Mouse (Mus musculus) retina, embryonic 14.5 days (tissue): ENCODE results near the gene Notum.
A peak's percentile ranks its signal among the peaks of the same experiment; 100 is the strongest.

ENCODE experiments used
- DNase-seq: peaks from one replicate; pipeline ENCODE4 v3.0.0-alpha.2; 2015; ENCODE audit warnings: low spot score

Notum gene

GRCm38 (mm10) chr11:120633520-120634343 lies 27.2 kb downstream of the Notum start, which contains the start of gene Mafg:
Gene Mafg (minus strand): TSS chr11:120633600.
- peak; percentile 98 for DNase-seq

DNA sequence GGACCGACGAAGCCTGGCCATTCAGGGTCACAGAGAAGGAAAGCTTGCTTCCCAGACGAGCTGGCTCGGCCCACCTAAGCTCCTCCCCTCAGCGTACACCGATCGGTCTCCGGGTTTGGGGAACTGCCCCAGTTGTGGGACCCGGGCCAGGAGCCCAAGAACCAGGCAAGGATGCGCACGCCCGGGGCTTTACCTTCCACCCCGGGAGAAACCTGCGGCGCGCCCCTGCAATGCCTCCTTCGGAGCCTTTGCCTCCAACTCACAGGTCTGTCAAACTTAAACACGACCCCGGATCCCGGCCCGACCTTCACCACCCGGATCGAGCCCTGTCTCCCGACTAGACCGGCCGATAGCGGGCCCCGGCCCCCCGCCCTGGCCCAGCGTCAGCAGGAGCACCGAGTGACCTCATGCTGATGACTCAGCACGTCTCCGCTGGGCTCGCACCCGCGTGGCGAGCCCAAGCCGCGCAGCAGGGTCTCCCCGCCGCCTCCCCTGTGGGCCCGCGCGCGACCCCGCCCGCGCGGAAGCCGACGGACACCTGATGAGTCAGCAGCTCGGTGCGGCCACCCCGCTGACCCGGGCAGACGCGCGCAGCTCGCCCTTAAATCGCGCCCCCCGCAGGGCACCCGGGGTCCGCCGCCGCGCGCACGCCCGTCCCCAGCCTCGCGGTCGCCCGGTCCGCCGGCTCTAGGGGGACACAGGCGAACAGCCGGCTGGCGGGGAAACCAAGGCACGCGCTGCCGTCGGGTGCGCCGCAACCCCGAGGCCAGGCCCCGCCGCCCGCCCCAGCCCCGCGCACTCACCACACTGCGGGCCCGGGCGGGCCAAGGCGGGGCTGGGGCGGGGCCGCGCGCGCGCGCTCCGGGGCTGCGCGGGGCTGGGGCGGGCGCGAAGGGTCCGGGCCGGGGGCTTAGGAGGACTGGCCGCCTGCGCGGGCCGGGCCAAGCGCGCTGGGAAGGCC lies 28.1 kb downstream of the Notum start:
- DNase-seq, result peak; percentile 61

DNA sequence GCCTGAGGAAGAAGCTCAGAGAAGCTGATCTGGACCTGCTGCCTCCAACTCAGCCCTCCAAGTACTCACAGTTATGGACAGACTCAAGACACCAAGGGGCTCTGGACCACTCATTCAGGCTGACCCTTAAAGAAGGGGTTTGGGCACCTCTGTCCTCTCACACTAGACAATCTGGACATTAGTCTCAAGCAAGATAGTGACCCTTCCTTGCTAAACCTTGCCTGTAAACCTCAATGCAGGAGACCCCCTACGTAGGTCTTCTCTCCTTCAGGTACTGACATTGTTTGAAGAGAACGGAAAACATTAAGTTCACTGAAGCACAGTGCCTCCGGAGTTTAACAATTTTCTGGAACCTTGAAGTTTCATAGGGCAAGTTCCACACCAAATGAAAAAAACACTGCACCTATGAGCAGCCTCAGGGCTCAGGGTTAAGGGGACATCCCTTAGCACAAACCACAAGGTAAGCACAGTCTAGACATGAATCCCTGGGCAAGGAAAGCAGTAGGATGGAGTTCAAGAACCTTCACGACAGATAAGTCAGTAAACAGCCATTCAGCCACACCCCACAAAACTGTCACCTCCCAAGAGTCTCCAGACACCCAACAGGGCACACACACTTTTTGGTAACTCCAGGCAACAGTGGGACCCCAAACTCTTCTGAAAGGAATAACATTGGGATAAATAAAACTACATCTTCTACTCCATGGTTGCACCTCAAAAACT lies 29.1 kb downstream of the Notum start:
- DNase-seq, result no peak

GRCm38 (mm10) chr11:120630881-120631725 lies 29.9 kb downstream of the Notum start:
- DNase-seq, result no peak

DNA sequence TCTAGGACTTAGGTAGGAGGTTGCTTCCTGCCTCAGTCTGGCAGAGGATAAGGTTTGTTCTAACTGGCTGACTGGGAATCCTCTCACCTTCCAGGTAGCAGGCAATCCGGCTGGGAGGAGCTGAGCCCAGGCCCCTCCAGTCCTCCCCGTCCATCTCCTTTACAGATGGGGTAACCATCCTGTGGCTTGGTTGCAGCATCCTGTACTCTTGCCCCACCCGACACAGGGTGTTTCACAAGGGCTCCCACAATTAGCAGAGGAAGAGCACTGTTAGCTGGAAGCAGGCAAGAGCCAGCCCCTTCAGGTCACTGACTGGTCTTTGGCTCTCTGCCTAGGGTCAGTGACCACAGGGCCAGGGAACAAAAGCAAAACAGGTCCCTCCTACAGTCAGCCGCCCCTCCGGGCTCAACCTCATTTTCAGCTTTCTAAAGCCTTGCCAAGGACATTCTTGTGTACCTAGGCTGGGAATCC lies 30.5 kb downstream of the Notum start:
- DNase-seq, result no peak

GRCm38 (mm10) chr11:120629911-120630310 lies 31.1 kb downstream of the Notum start:
- DNase-seq, result no peak

DNA sequence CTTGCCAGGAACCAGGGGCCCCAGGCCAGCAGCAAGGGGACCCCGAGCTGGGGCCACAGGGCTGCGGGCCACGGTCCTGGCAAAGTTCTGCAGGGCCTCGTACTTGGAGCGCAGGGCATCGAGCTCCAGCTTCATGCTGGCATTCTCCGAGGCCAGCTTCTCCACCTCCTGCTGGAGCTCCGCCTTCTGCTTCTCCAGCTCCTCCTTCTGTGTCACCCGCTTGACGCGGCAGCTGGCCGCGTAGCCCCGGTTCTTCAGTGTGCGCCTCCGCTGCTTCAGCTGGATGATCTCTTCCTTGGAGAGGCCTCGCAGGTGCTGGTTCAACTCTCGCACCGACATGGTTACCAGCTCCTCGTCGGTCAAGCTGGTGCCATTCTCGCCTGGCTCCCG lies 31.6 kb downstream of the Notum start:
- no peak for DNase-seq

DNA sequence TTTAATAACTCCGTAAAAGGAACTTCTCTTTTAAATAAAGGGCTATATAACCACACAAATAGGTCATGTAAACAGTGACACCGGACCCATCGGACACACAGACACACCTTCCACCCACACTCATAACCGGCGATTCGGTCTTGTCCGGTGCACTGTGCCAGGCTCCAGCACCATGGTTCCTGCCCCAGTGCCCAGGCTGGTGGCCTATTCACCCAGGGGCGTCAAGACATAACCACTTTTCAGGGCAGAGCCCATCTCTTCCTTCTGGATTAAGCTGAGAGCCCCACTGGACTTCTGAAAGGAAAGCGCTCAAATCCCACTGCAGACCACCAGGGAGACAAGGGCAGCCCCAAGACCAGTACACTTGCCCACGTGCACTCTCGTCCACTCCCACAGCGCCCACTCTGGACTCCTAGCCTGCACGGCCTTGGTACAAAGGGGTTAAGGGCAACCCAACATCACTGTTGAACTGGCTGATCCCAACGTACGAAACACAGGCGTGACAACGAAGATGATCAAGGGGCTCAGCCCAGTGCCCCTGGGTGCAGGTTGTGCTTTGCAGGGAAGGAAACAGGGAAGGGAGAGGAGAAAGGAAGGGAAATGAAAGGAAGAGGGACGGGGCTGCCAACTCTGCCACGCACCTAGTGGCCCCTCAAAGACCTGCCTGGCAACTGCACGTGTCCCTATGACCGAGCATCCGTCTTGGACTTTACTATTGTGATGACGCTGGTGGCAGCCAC lies 32.2 kb downstream of the Notum start:
- no peak for DNase-seq

- no peak for DNase-seq
These were observed 33.3 kb downstream of the Notum start for GRCm38 (mm10) chr11:120627468-120628300.

DNA sequence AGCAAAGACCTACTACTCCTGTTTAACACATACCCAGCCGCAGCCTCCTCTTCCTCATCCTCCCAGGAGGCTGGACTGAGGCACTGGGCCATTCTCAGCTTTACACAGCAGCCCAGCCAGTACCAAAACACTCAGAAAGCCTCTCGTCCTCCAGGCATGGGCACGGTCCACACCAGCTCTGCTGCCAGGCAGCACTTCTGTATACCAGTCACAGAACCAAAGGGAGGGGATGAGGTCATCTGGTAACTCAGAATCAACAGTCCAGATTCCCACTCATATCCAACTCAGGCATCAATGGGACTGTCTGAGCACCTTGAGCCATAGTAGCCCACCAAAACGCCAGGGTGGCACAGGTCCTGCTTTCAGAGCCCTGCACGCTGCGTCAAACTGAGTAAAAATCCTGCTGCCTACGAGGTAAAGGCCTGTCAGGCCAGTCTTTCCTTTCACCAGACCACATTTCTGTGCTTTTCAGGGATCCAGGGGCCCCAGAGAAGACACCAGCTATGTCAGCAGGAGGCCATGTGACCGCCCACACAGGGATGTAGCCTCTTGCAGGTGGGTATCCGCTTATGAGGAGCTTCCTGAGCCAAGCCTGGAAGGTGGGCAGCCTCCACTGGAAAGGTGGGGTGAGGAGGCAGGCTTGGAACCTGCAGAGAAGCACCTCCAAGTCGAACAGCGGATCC lies 34.0 kb downstream of the Notum start:
- no peak for DNase-seq

DNA sequence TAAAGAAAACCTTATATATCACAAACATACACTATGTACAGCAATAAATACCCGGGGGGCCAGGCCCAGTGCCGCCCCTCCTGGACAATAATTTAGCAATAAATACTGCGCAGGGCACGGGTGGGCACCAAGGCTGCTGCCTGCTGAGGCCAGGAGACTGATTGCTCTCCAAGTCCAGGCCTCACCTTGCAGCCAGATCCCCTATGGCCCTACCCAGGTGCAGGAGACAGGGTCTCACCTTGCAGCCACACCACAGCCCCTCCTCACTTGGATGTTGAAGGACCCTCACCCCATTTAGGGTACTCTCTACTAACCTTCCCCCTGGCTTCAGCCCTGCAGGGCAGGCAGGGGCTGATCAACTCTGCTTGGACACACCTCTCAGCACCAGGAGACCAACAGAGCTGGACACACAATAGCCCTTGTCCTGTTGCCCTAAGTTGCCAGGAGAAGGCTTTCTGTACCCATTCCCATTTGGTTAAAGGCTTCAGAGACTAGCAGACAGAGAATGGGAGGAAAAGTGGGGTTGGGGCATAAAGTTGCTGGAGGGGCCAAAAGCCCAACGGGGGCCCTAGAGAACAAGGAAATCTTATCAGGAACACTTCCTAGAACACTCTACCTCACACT lies 35.7 kb downstream of the Notum start, which contains the start of gene Sirt7:
Sirt7 (minus strand) TSS at position 89 of the 624 bp plus-strand sequence.
- DNase-seq, result no peak

DNA sequence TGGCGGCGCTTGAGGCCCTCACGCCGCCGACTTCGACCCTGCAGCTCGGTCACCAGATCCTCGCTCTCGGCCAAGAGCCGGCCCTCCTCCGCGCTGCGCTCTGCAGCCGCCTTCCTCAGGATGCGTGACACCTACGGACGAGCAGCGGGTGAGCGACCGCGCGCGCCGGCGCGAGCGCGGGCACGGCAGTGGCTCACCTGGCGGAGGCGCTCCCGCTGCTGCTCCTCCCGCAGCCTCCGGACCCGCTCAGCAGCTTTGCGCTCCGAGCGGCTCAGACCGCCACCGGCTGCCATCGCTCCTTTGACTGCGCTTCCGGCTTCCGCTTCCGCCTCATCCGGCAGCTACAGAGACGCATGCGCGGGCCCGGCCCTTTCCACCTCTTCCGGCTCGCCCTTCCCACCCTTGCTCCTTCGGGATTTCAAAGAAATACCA lies 36.3 kb downstream of the Notum start:
- peak; percentile 94 for DNase-seq

DNA sequence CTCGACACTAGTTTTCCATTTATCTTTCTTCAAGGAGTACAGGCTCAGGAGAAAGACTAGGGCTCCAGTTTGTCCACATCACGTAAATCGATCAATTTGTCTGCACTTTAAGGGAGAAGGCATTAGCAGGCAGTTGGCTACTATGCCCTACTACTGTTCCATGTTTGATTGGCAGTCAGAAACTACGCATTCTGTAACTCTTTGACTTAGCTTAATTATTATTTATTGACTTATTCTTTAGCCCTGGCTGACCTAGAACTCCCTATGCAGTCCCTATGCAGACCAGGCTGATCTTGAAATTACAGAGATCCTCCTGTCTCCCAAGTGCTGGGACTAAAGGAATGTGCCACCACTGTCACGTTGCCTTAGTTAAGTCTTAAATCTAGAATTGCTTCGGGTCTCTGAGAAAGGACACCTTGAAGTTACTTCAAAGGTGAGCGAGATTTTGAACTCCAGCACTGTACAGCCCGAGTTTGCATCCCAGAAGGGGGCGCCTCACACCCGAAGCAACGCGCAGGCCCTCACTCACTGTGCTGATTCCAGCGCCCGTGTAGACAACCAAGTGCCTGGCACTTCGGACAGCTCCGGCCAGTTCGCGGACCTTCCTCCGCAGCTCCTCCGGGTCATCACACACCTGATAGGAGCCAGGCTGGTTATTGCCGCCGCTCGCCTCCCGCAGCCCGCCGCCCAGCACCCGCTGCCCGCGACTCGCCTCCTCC lies 36.9 kb downstream of the Notum start:
- peak; percentile 65 for DNase-seq

DNA sequence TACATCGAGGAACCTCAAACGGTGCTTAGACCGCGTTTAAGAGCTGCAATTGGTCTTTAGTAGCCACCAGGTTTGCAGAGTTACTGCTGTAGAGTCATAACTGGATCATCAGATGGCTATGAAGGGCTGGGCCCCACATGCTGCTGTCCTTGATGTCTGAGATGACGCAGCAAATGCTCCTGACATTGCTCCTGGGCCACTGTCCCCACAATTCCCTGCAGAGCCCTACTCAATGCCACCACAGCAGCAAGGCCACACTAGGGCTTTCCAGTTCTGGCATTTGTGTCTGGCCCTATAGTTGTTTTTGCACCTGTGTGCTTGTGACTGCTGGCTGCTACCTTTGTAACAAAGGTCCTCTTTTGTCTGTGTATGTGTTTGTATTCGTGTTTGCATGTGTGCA lies 38.2 kb downstream of the Notum start:
- DNase-seq, result no peak

DNA sequence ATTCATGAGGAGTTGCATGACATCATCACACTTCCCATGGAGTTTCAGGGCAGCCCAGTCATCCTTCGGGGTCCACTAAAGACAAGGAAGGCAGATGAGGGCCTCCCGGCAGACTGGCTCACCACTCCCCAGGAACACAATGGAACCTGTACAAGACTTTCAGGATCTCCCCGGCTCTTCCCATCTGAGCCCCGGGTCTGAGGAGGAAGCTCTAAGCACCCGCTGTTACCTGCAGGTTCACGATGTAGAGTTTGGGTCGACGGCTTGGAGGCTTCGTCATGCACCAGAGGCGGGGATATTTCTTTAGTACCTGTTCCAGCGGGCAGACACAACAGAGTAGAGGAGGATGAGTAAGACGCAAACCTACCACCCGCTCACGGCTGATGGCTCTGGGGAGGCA lies 40.8 kb downstream of the Notum start:
- no peak for DNase-seq

DNA sequence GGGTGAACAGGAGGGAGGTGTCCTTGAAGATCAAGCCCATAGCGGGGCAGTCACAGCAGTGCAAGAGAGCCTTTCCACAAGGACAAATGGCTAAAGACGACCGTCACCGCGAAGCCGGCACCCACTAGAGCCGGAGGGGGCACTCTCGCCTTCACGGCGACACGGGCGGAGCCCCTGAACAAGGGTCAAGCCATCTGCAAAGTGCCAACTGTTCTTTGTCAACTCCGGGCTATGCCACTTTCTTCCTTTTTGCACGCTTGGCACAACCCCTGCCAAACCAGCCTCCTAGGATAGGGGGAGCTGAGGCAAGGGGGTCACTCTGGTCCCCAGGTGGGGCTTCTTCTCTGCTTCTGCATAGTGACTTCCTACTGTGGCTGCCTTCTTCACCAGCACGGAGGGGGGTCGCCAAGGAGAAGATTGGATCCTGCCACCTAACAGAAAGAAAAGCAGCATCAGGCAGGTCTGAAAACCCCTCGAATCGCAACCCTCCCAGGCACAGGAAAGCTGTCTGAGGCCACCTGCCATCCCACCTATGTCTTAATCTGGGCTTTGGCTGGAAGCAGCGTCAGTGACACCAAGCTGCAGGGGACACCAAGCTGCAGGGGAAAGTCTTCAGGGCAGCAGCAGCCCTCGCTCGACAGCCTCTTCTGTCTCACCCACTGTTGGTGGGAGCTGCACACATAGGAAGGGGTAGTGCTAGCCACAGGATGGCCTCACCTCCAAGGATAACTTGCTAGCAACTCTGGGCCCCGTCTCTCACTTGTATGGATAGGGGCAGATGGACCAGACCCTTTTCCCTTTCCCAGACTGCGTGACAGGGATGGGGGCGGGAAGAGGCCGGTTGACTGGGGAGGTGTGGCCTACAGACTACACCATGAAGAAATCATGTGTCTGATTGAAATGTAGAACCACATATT lies 42.1 kb downstream of the Notum start:
- no peak for DNase-seq
